Mouse (Mus musculus) small intestine, adult 2 months (tissue): ENCODE measurements around the gene Dnah11.

Experiments
- CTCF ChIP-seq: fragments of 200-500 bp; IDR thresholded peaks from 2 replicates; pipeline ENCODE4 v1.5.1; 2012; ENCODE audit warnings: low read depth, mild to moderate bottlenecking, control low read depth, inconsistent platforms, low read length, moderate library complexity, mixed read lengths; ENCODE audit not compliant: insufficient replicate concordance, insufficient read length; ENCODE audit errors: extremely low read depth
- POLR2A ChIP-seq: fragments of 200-500 bp; IDR thresholded peaks from 2 replicates; pipeline ENCODE4 v1.6.1; 2012; ENCODE audit warnings: low read depth, mild to moderate bottlenecking, control low read depth, inconsistent platforms, low read length, moderate library complexity

DNA sequence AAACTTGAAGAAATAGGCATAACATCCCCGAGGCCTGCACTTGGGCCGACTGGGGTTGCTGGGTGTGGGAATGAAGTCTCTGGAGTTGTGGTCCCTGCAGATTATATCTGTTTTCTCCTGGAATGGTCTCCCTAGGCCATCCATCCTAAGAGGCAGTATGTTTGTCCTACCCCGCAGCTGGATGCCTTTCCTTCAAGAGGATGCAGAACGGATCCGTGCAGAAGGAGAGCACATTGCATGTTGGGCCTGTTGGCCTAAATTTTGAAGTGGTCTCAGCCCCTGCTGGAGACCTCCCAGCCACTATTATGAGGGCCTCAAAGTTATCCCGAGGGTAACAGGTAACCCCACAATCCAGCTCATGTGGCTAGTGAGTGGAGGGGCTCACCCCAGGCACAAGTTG, 350.2 kb downstream of the Dnah11 start:
- TF ChIP-seq CTCF = no peak
- TF ChIP-seq POLR2A = no peak
